Mouse (Mus musculus): Measurements from ENCODE around the gene C530008M17Rik. TPM values are rescaled to one million over a fixed set of nuclear protein-coding genes. Genes with fewer than 3 reads are reported as not detected.

C530008M17Rik gene
- total and polyA plus RNA-seq, 3 experiments, result 0.04 to 0.44 TPM; not detected in 1

- Histone ChIP-seq H3K4me1 (ENCODE audit: control insufficient read depth in 1 of 2, insufficient read depth in 2 of 2) (no peaks in the 10 kb centered on the region), H3K27ac (ENCODE audit: insufficient read depth, low read depth) (no peak overlapping the region), H3K4me2 (ENCODE audit: insufficient read depth, low read depth, poor library complexity, severe bottlenecking) (no peak overlapping the region)
These were observed 5.0 kb downstream of the C530008M17Rik start for GRCm38 (mm10) chr5:76661310-76661709.

DNA sequence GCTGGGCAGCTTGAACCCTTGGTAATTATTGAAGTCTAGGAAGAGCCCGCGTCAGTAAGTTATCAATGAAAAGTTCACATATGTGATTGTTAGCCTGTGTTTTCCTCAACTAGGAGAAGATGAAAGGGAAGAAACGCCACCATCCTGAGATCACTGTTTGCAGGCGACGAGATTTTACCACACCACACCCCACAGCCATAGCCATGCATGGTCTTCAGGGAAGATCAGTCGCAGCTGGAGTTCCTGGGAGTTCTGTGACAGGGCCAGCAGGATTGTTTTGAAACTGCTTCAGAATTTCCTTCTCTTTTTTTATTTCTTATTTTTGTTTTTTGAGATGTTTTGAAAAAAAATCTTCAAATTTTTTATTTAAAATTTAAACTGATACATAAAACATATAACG, 8.6 kb downstream of the C530008M17Rik start:
- no peaks in the 10 kb centered on the region for H3K4me1 ChIP-seq (ENCODE audit: control insufficient read depth in 1 of 2, insufficient read depth in 2 of 2)
- TF ChIP-seq KAT2A (IDR thresholded peaks at IDR 0.05; ENCODE audit: insufficient replicate concordance, low read length), result no peak
- TF ChIP-seq CHD2 (IDR thresholded peaks at IDR 0.05; ENCODE audit: low read length), result no peak
- TF ChIP-seq POLR2A (IDR thresholded peaks at IDR 0.05; ENCODE audit: low read depth, low read length), result no peak
- TF ChIP-seq CHD1 (IDR thresholded peaks at IDR 0.05; ENCODE audit: low read depth, low read length), result no peak
- no peak for TF ChIP-seq USF1 (IDR thresholded peaks at IDR 0.05; ENCODE audit: low read depth, low read length)
- no peak for TF ChIP-seq SMC3 (IDR thresholded peaks at IDR 0.05; ENCODE audit: low read depth, low read length)
- H3K9ac ChIP-seq (ENCODE audit: insufficient read depth, low read depth), result no peak overlapping the region
- no peak overlapping the region for H3K27ac ChIP-seq (ENCODE audit: insufficient read depth, low read depth)
- H3K4me3 ChIP-seq (replicated peaks in 1 of 3; ENCODE audit: low read depth in 2 of 3, low read length in 2 of 3, poor library complexity in 1 of 3), result no peak overlapping the region
- no peak overlapping the region for H3K4me2 ChIP-seq (ENCODE audit: insufficient read depth, low read depth, poor library complexity, severe bottlenecking)
- no peaks in the 10 kb centered on the region for H3K9me3 ChIP-seq (replicated peaks; ENCODE audit: low read length)
- dilution Hi-C loops (cut with MboI; ENCODE audit: extremely low pct_ligation_motif_present, extremely low pct_unique_long_range_greater_than_20kb, low sequenced_read_pairs) (no loop called here), in situ Hi-C loops (cut with MboI; ENCODE audit: low pct_ligation_motif_present, low pct_unique_long_range_greater_than_20kb, low sequenced_read_pairs) (no loop called here)
- no peaks in the 10 kb centered on the region for H3K36me3 ChIP-seq (replicated peaks in 1 of 2; ENCODE audit: control insufficient read depth in 1 of 2, insufficient read depth in 1 of 2, low read length in 1 of 2)
- H3K79me2 ChIP-seq (replicated peaks; ENCODE audit: control insufficient read depth, extremely low read depth, insufficient read depth, poor library complexity, severe bottlenecking), result no peaks in the 10 kb centered on the region
- no peaks in the 10 kb centered on the region for H3K27me3 ChIP-seq (replicated peaks)
- no peak for DNase-seq (ENCODE audit: extremely low read depth)

More at GRCm38 (mm10) chr5:76661310-76661709, 5.0 kb downstream of the C530008M17Rik start:
- dilution Hi-C loops (cut with MboI; ENCODE audit: extremely low pct_ligation_motif_present, extremely low pct_unique_long_range_greater_than_20kb, low sequenced_read_pairs) (no loop called here), in situ Hi-C loops (cut with MboI; ENCODE audit: low pct_ligation_motif_present, low pct_unique_long_range_greater_than_20kb, low sequenced_read_pairs) (no loop called here)
- no peaks in the 10 kb centered on the region for H3K79me2 ChIP-seq (replicated peaks; ENCODE audit: control insufficient read depth, extremely low read depth, insufficient read depth, poor library complexity, severe bottlenecking)
- TF ChIP-seq PAX5 (IDR thresholded peaks at IDR 0.05; ENCODE audit: low read length), result no peak
- no peak for TF ChIP-seq TBP (conservative IDR thresholded peaks at IDR 0.05; ENCODE audit: low read depth, low read length)
- H3K36me3 ChIP-seq (replicated peaks in 1 of 2; ENCODE audit: control insufficient read depth in 1 of 2, insufficient read depth in 1 of 2, low read length in 1 of 2), result no peaks in the 10 kb centered on the region
- no peak overlapping the region for H3K4me3 ChIP-seq (replicated peaks in 1 of 3; ENCODE audit: low read depth in 2 of 3, low read length in 2 of 3, poor library complexity in 1 of 3)
- no peak overlapping the region for H3K9ac ChIP-seq (ENCODE audit: insufficient read depth, low read depth)
- no peaks in the 10 kb centered on the region for H3K9me3 ChIP-seq (replicated peaks; ENCODE audit: low read length)
- no peak for DNase-seq (ENCODE audit: extremely low read depth)
- H3K27me3 ChIP-seq (replicated peaks), result no peaks in the 10 kb centered on the region

GRCm38 (mm10) chr5:76665421-76665820, 9.1 kb downstream of the C530008M17Rik start:
- in situ Hi-C loops (cut with MboI; ENCODE audit: low pct_ligation_motif_present, low pct_unique_long_range_greater_than_20kb, low sequenced_read_pairs), result no loop called here
- Histone ChIP-seq H3K9ac (ENCODE audit: insufficient read depth, low read depth) (no peak overlapping the region), H3K4me3 (replicated peaks in 1 of 3; ENCODE audit: low read depth in 2 of 3, low read length in 2 of 3, poor library complexity in 1 of 3) (no peak overlapping the region), H3K4me1 (ENCODE audit: control insufficient read depth in 1 of 2, insufficient read depth in 2 of 2) (no peaks in the 10 kb centered on the region), H3K9me3 (replicated peaks; ENCODE audit: low read length) (no peaks in the 10 kb centered on the region), H3K36me3 (replicated peaks in 1 of 2; ENCODE audit: control insufficient read depth in 1 of 2, insufficient read depth in 1 of 2, low read length in 1 of 2) (no peaks in the 10 kb centered on the region), H3K79me2 (replicated peaks; ENCODE audit: control insufficient read depth, extremely low read depth, insufficient read depth, poor library complexity, severe bottlenecking) (no peaks in the 10 kb centered on the region), H3K27me3 (replicated peaks) (no peaks in the 10 kb centered on the region), H3K4me2 (ENCODE audit: insufficient read depth, low read depth, poor library complexity, severe bottlenecking) (no peak overlapping the region), H3K27ac (ENCODE audit: insufficient read depth, low read depth) (no peak overlapping the region)
- no peak for DNase-seq (ENCODE audit: extremely low read depth)
- TF ChIP-seq HCFC1 (IDR thresholded peaks at IDR 0.05; ENCODE audit: low read depth, low read length), result no peak
- no peak for TF ChIP-seq KAT2A (IDR thresholded peaks at IDR 0.05; ENCODE audit: insufficient replicate concordance, low read length)
- no peak for TF ChIP-seq MYC (IDR thresholded peaks at IDR 0.05; ENCODE audit: low read depth, low read length)
- no peak for TF ChIP-seq SIN3A (IDR thresholded peaks at IDR 0.05; ENCODE audit: low read length)
- TF ChIP-seq ELF1 (IDR thresholded peaks at IDR 0.05; ENCODE audit: low read depth, low read length), result no peak
- no peak for TF ChIP-seq ZNF384 (IDR thresholded peaks at IDR 0.05; ENCODE audit: low read depth, low read length)
- TF ChIP-seq USF1 (IDR thresholded peaks at IDR 0.05; ENCODE audit: low read depth, low read length), result no peak
- no peak for TF ChIP-seq SMC3 (IDR thresholded peaks at IDR 0.05; ENCODE audit: low read depth, low read length)
- TF ChIP-seq JUND (conservative IDR thresholded peaks at IDR 0.05; ENCODE audit: low read depth, low read length), result no peak
- no peak for TF ChIP-seq ZKSCAN1 (IDR thresholded peaks at IDR 0.05; ENCODE audit: borderline replicate concordance, low read depth, low read length)
- no peak for TF ChIP-seq MAX (IDR thresholded peaks at IDR 0.05; ENCODE audit: low read length)
- no peak for TF ChIP-seq CHD1 (IDR thresholded peaks at IDR 0.05; ENCODE audit: low read depth, low read length)
- no peak for TF ChIP-seq NRF1 (IDR thresholded peaks at IDR 0.05; ENCODE audit: low read depth, low read length)
- no peak for TF ChIP-seq POLR2A (IDR thresholded peaks at IDR 0.05; ENCODE audit: low read depth, low read length)
- no peak for TF ChIP-seq EP300 (IDR thresholded peaks at IDR 0.05; ENCODE audit: low read length)
- TF ChIP-seq ZC3H11A (IDR thresholded peaks at IDR 0.05; ENCODE audit: low read depth, low read length), result no peak
- no peak for TF ChIP-seq CTCF (conservative IDR thresholded peaks at IDR 0.05 in 1 of 2, IDR thresholded peaks at IDR 0.05 in 1 of 2; ENCODE audit: low read depth in 2 of 2, low read length in 2 of 2)
- no peak for TF ChIP-seq POLR2AphosphoS2 (IDR thresholded peaks at IDR 0.05; ENCODE audit: low read depth, low read length)
- TF ChIP-seq USF2 (conservative IDR thresholded peaks at IDR 0.05; ENCODE audit: low read depth, low read length), result no peak
- dilution Hi-C loops (cut with MboI; ENCODE audit: extremely low pct_ligation_motif_present, extremely low pct_unique_long_range_greater_than_20kb, low sequenced_read_pairs), result no loop called here

Data from CH12.LX (cell line).